Mouse (Mus musculus) Patski (cell line): ENCODE measurements around the gene Anxa3. TPM values are rescaled to one million over a fixed set of nuclear protein-coding genes. Genes with fewer than 3 reads are reported as not detected.

Source experiments
- ATAC-seq: fragments of 100-300 bp; one replicate; pipeline ENCODE4 v1.8.0; 2021
- CTCF ChIA-PET: fragments of 350-600 bp; sonication (Branson Sonifier 250); formaldehyde crosslinking; loops from one replicate; lab custom pipeline; 2022; ENCODE audit warnings: inconsistent platforms; lab: Charles Lee
- POLR2A ChIA-PET: fragments of 350-600 bp; sonication (Branson Sonifier 250); formaldehyde crosslinking; loops from one replicate; lab custom pipeline; 2022; ENCODE audit warnings: antibody characterized with exemption, inconsistent platforms; lab: Charles Lee
- DNase-seq: peaks from one replicate; pipeline ENCODE4 v3.0.0-alpha.2; 2011; ENCODE audit warnings: low read depth, low spot score
- H3K27me3 ChIP-seq: fragments of 371-371 bp; one replicate; pipeline ENCODE4 v1.5.1; 2021
- CTCF ChIP-seq: fragments of 100-300 bp; IDR thresholded peaks from one replicate; pipeline ENCODE4 v1.5.1; 2021
- in situ Hi-C: fragments of 300-500 bp; cut with MboI; formaldehyde crosslinking; loops from 3 replicates; pipeline ENCODE4 v1.11.1; 2018; ENCODE audit warnings: low pct_unique_long_range_greater_than_20kb, mixed read lengths
- polyA plus RNA-seq: library from polyadenylated mRNA; unstranded; gene quantifications from one replicate; pipeline ENCODE4 v1.2.3, GENCODE M21; 2021

Anxa3 gene
- polyA plus RNA-seq, 1 experiment from 2014 or later = 424 TPM

- TF ChIP-seq CTCF = no peak
- no peak for ATAC-seq
- DNase-seq = no peak
- in situ Hi-C loops = no loop called here
- ChIA-PET CTCF (interaction anchor here (0.6 to 3.2 kb wide), 4 partner anchors 11 to 1382 kb away, joined by 3 to 17 read pairs (median 4); no protein-coding TSS in a partner anchor), POLR2A (no interaction called here)
- H3K27me3 ChIP-seq = no peaks in the 10 kb centered on the region
Measured at GRCm38 (mm10) chr5:96878851-96879540, 85.9 kb downstream of the Anxa3 start.

DNA sequence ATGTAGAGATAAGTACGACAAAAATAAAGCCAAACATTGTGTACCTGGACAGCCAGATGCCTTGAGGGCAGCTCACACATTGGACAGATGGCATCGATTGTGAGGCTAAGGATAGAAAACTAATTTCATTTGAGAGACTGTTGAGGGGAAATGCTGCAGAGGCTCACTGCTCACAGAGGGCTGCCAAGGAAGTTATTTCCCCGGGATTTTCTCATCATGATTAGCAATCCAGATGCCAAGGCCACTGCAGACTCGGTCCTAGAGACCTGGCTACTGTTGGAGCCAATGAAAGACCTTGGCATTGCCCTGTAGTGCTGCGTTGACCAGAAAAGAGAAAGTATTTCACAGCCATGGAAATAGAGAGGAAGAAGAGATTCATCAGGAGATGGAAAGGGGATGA lies 87.1 kb downstream of the Anxa3 start:
- in situ Hi-C loops = no loop called here

DNA sequence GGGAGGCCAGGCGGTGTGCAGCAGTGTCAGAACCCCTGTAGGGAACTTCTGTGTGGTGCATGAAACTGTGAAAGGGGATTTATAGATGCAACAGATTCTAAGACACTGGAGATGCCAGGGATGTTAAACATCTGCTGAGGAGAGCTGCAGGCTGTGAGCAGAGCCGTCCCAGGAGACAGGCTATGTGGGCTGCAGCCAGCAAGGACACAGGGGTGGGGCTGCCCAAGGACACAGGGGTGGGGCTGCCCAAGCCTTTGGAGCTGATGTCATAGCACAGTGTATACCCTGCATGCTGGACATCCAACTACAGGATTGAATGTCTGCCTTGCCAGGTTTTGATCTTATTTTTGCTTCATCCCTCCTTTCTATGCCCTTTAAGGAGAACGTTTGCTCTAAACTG lies 88.0 kb downstream of the Anxa3 start:
- ATAC-seq (no peak), DNase-seq (no peak)
- ChIA-PET CTCF (interaction anchor here (0.9 to 1.4 kb wide), 2 partner anchors 9 to 12 kb away, joined by 3 to 4 read pairs; no protein-coding TSS in a partner anchor), POLR2A (no interaction called here)
- in situ Hi-C loops = no loop called here
- no peaks in the 10 kb centered on the region for H3K27me3 ChIP-seq
- no peak for TF ChIP-seq CTCF

More for the DNA sequence above, 87.1 kb downstream of the Anxa3 start:
- H3K27me3 ChIP-seq = no peaks in the 10 kb centered on the region
- CTCF ChIA-PET = interaction anchor here (3.2 kb wide), 1 partner anchor 9 kb away, joined by 17 read pairs; no protein-coding TSS in a partner anchor
- POLR2A ChIA-PET = no interaction called here
- DNase-seq (no peak), ATAC-seq (no peak)
- no peak for TF ChIP-seq CTCF

DNA sequence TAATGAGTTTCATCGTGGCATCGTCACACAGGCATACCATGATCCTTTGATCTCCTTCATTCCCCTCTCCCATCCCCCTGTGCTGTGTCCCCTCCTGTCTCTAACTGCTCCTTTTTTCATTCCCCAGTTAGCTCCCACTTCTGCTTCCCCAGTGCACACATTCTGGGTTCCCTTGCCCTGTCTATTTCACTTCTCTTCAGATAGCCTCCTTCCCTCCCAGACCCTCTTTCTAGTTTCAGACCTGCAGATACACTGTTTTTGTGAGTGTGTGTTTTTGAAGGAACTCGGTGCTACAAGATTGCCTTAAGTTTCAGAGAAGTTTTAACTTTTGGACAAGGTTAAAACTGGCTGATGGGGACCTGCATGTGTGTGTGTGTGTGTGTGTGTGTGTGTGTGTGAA lies 88.5 kb downstream of the Anxa3 start:
- H3K27me3 ChIP-seq = no peaks in the 10 kb centered on the region
- ChIA-PET POLR2A (no interaction called here), CTCF (interaction anchor here (0.9 to 1.4 kb wide), 2 partner anchors 9 to 12 kb away, joined by 3 to 4 read pairs; no protein-coding TSS in a partner anchor)
- DNase-seq = no peak
- no peak for TF ChIP-seq CTCF
- no peak for ATAC-seq
- in situ Hi-C loops = no loop called here

- DNase-seq = no peak
- POLR2A ChIA-PET = no interaction called here
Measured at GRCm38 (mm10) chr5:96885202-96885601, 92.1 kb downstream of the Anxa3 start.

GRCm38 (mm10) chr5:96888396-96888795 lies 95.3 kb downstream of the Anxa3 start:
- no peak for TF ChIP-seq CTCF
- DNase-seq (no peak), ATAC-seq (no peak)
- ChIA-PET CTCF (interaction anchor here (1.8 to 3.2 kb wide), 2 partner anchors 9 to 10 kb away, joined by 5 to 17 read pairs; no protein-coding TSS in a partner anchor), POLR2A (no interaction called here)
- in situ Hi-C loops = no loop called here
- no peaks in the 10 kb centered on the region for H3K27me3 ChIP-seq

More at GRCm38 (mm10) chr5:96885202-96885601, 92.1 kb downstream of the Anxa3 start:
- TF ChIP-seq CTCF = no peak
- H3K27me3 ChIP-seq = no peaks in the 10 kb centered on the region
- CTCF ChIA-PET = interaction anchor here (1.0 kb wide), 1 partner anchor 22 kb away, joined by 3 read pairs; no protein-coding TSS in a partner anchor
- in situ Hi-C loops = no loop called here
- ATAC-seq = no peak

GRCm38 (mm10) chr5:96890367-96890766 lies 97.2 kb downstream of the Anxa3 start:
- no peak for DNase-seq
- POLR2A ChIA-PET = no interaction called here
- ATAC-seq = no peak
- H3K27me3 ChIP-seq = no peaks in the 10 kb centered on the region
- CTCF ChIA-PET = interaction anchor here (0.8 to 3.2 kb wide), 5 partner anchors 9 to 38 kb away, joined by 3 to 17 read pairs (median 3); no protein-coding TSS in a partner anchor
- in situ Hi-C loops = no loop called here
- TF ChIP-seq CTCF = no peak

Other genes with a start within 250 kb of the Anxa3 start
- 13.9 TPM for gene Bmp2k, start 204.3 kb downstream of the Anxa3 start, polyA plus RNA-seq